Mouse (Mus musculus): ENCODE results near the gene Tfb2m.

DNA sequence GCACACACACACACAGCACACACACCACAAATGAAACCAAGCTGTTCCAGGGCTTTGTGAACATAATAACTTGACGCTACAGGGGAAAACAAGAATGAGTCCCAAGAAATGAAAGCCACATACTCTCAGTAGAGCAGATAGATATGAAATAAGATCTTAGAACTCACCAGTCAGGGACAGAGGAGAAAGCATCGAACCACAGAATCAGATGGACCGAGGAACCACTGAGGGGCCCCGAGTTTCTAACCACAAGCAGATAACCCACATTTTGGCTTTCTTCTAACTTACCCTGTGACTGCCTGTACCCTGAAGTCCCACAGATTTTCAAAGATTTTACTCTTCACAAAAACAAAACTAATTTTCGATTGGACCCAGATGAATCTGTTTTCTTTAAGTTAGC lies 53.2 kb downstream of the Tfb2m start:
- TF ChIP-seq CTCF (IDR thresholded peaks at IDR 0.05; ENCODE audit: low read depth) (no peak), EP300 (IDR thresholded peaks at IDR 0.05; ENCODE audit: low read depth) (no peak)
